Mouse (Mus musculus): ENCODE results near the gene Serpina10. TPM values are rescaled to one million over a fixed set of nuclear protein-coding genes. Genes with fewer than 3 reads are reported as not detected.
"Not testable (repeated sequence)": the region's sequence is repeated elsewhere in the genome, so short reads cannot be mapped to it uniquely, and the experiment has no call there.

The Serpina10 gene
- total and polyA plus RNA-seq, 3 experiments = 0.07 to 0.12 TPM; not detected in 1

- Histone ChIP-seq H3K9me3 (replicated peaks; ENCODE audit: insufficient read depth, low read length) (no peaks in the 10 kb centered on the region), H3K4me1 (ENCODE audit: control insufficient read depth in 1 of 2, insufficient read depth in 2 of 2, low read length in 2 of 2) (no peaks in the 10 kb centered on the region), H3K79me2 (ENCODE audit: control insufficient read depth, insufficient read depth, low read length, poor library complexity) (no peaks in the 10 kb centered on the region), H3K36me3 (ENCODE audit: control insufficient read depth in 1 of 2, insufficient read depth in 2 of 2, low read length in 2 of 2) (no peaks in the 10 kb centered on the region), H3K27me3 (ENCODE audit: control insufficient read depth in 1 of 2, insufficient read depth in 2 of 2, low read length in 2 of 2) (no peaks in the 10 kb centered on the region), H3K9ac (ENCODE audit: control insufficient read depth, low read depth, low read length, poor library complexity, severe bottlenecking) (no peak overlapping the region), H3K4me3 (ENCODE audit: control insufficient read depth in 1 of 2, insufficient read depth in 1 of 2, low read depth in 2 of 2, low read length in 2 of 2) (no peak overlapping the region), H3K27ac (ENCODE audit: control insufficient read depth, low read depth, low read length) (no peak overlapping the region)
- TF ChIP-seq ZC3H11A (IDR thresholded peaks at IDR 0.05; ENCODE audit: low read depth, low read length) = no peak
- DNase-seq (ENCODE audit: low read depth, low spot score) = no peak
These were observed 39.1 kb upstream of the Serpina10 start for GRCm38 (mm10) chr12:103670344-103670743.

DNA sequence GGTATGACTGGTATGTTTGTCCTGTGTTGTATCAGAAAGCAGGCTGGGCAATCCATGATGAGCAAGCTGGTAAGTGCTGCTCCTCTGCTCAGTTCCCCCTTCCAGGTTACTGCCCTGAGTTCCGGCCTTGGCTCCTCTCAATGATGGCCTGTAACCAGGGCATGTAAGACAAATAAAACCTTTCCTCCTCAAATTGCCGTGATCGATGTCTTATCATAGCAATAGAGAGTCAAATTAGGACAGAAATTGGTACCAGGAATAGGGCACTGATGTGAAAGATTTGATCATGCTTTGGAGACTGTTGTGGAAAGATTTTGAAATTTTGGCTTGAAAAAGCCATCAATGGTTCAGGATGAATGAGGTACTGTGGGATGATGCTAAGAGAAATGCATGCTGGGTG lies 34.0 kb upstream of the Serpina10 start:
- no peaks in the 10 kb centered on the region for H3K79me2 ChIP-seq (ENCODE audit: control insufficient read depth, insufficient read depth, low read length, poor library complexity)
- H3K27ac ChIP-seq (ENCODE audit: control insufficient read depth, low read depth, low read length) = no peak overlapping the region
- no peaks in the 10 kb centered on the region for H3K36me3 ChIP-seq (ENCODE audit: control insufficient read depth in 1 of 2, insufficient read depth in 2 of 2, low read length in 2 of 2)
- TF ChIP-seq CHD1 (IDR thresholded peaks at IDR 0.05; ENCODE audit: low read depth, low read length) (no peak), ETS1 (IDR thresholded peaks at IDR 0.05; ENCODE audit: low read depth, low read length) (no peak), UBTF (IDR thresholded peaks at IDR 0.05; ENCODE audit: borderline replicate concordance, insufficient read depth, low read depth, low read length) (no peak), TAL1 (IDR thresholded peaks at IDR 0.05; ENCODE audit: low read length) (no peak), JUND (IDR thresholded peaks at IDR 0.05; ENCODE audit: low read depth, low read length) (no peak), ZKSCAN1 (IDR thresholded peaks at IDR 0.05; ENCODE audit: low read depth, low read length) (no peak), RCOR1 (IDR thresholded peaks at IDR 0.05; ENCODE audit: low read depth, low read length) (no peak), MAFK (IDR thresholded peaks at IDR 0.05; ENCODE audit: borderline replicate concordance, low read depth, low read length) (no peak)
- H3K27me3 ChIP-seq (ENCODE audit: control insufficient read depth in 1 of 2, insufficient read depth in 2 of 2, low read length in 2 of 2) = no peaks in the 10 kb centered on the region
- H3K4me1 ChIP-seq (ENCODE audit: control insufficient read depth in 1 of 2, insufficient read depth in 2 of 2, low read length in 2 of 2) = no peaks in the 10 kb centered on the region
- no peak for DNase-seq (ENCODE audit: low read depth, low spot score)
- H3K9me3 ChIP-seq (replicated peaks; ENCODE audit: insufficient read depth, low read length) = no peaks in the 10 kb centered on the region
- no peak overlapping the region for H3K9ac ChIP-seq (ENCODE audit: control insufficient read depth, low read depth, low read length, poor library complexity, severe bottlenecking)
- no peak overlapping the region for H3K4me3 ChIP-seq (ENCODE audit: control insufficient read depth in 1 of 2, insufficient read depth in 1 of 2, low read depth in 2 of 2, low read length in 2 of 2)

- H3K36me3 ChIP-seq (ENCODE audit: control insufficient read depth in 1 of 2, insufficient read depth in 2 of 2, low read length in 2 of 2); H3K4me1 ChIP-seq (ENCODE audit: control insufficient read depth in 1 of 2, insufficient read depth in 2 of 2, low read length in 2 of 2); H3K27me3 ChIP-seq (ENCODE audit: control insufficient read depth in 1 of 2, insufficient read depth in 2 of 2, low read length in 2 of 2); H3K9me3 ChIP-seq (replicated peaks; ENCODE audit: insufficient read depth, low read length); DNase-seq (ENCODE audit: low read depth, low spot score); H3K79me2 ChIP-seq (ENCODE audit: control insufficient read depth, insufficient read depth, low read length, poor library complexity); H3K4me3 ChIP-seq (ENCODE audit: control insufficient read depth in 1 of 2, insufficient read depth in 1 of 2, low read depth in 2 of 2, low read length in 2 of 2); H3K27ac ChIP-seq (ENCODE audit: control insufficient read depth, low read depth, low read length); H3K9ac ChIP-seq (ENCODE audit: control insufficient read depth, low read depth, low read length, poor library complexity, severe bottlenecking): not testable (repeated sequence)
These were observed 30.8 kb upstream of the Serpina10 start for GRCm38 (mm10) chr12:103662053-103662452.

GRCm38 (mm10) chr12:103660076-103660475 lies 28.8 kb upstream of the Serpina10 start:
- TF ChIP-seq TAL1 (IDR thresholded peaks at IDR 0.05; ENCODE audit: low read length) = no peak
- TF ChIP-seq TCF12 (IDR thresholded peaks at IDR 0.05; ENCODE audit: low read depth, low read length) = no peak
- TF ChIP-seq ELF1 (IDR thresholded peaks at IDR 0.05; ENCODE audit: low read depth, low read length) = no peak
- TF ChIP-seq RAD21 (IDR thresholded peaks at IDR 0.05; ENCODE audit: low read depth, low read length) = no peak
- no peak for TF ChIP-seq CHD1 (IDR thresholded peaks at IDR 0.05; ENCODE audit: low read depth, low read length)
- no peak for TF ChIP-seq CTCF (IDR thresholded peaks at IDR 0.05 in 2 of 3, conservative IDR thresholded peaks at IDR 0.05 in 1 of 3; ENCODE audit: control insufficient read depth in 1 of 3, insufficient read depth in 1 of 3, low read depth in 2 of 3, low read length in 3 of 3, poor library complexity in 1 of 3, severe bottlenecking in 1 of 3)
- no peak for TF ChIP-seq TBP (IDR thresholded peaks at IDR 0.05; ENCODE audit: low read depth, low read length)
- no peak for TF ChIP-seq BHLHE40 (IDR thresholded peaks at IDR 0.05; ENCODE audit: borderline replicate concordance, low read depth, low read length)
- TF ChIP-seq GATA1 (IDR thresholded peaks at IDR 0.05; ENCODE audit: low read depth, low read length) = no peak
- no peak for TF ChIP-seq MYB (IDR thresholded peaks at IDR 0.05; ENCODE audit: low read depth, low read length)
- no peak for TF ChIP-seq MXI1 (IDR thresholded peaks at IDR 0.05; ENCODE audit: low read depth, low read length)
- TF ChIP-seq MYC (IDR thresholded peaks at IDR 0.05; ENCODE audit: low read depth, low read length) = no peak
- no peak for TF ChIP-seq NELFE (IDR thresholded peaks at IDR 0.05; ENCODE audit: low read depth, low read length)
- no peak for TF ChIP-seq E2F4 (IDR thresholded peaks at IDR 0.05; ENCODE audit: borderline replicate concordance, low read depth, low read length)
- Histone ChIP-seq H3K27ac (ENCODE audit: control insufficient read depth, low read depth, low read length) (no peak overlapping the region), H3K4me3 (ENCODE audit: control insufficient read depth in 1 of 2, insufficient read depth in 1 of 2, low read depth in 2 of 2, low read length in 2 of 2) (no peak overlapping the region), H3K9ac (ENCODE audit: control insufficient read depth, low read depth, low read length, poor library complexity, severe bottlenecking) (no peak overlapping the region), H3K36me3 (ENCODE audit: control insufficient read depth in 1 of 2, insufficient read depth in 2 of 2, low read length in 2 of 2) (no peaks in the 10 kb centered on the region), H3K79me2 (ENCODE audit: control insufficient read depth, insufficient read depth, low read length, poor library complexity) (no peaks in the 10 kb centered on the region), H3K27me3 (ENCODE audit: control insufficient read depth in 1 of 2, insufficient read depth in 2 of 2, low read length in 2 of 2) (no peaks in the 10 kb centered on the region), H3K9me3 (replicated peaks; ENCODE audit: insufficient read depth, low read length) (no peaks in the 10 kb centered on the region), H3K4me1 (ENCODE audit: control insufficient read depth in 1 of 2, insufficient read depth in 2 of 2, low read length in 2 of 2) (no peaks in the 10 kb centered on the region)
- DNase-seq (ENCODE audit: low read depth, low spot score) = no peak

All from MEL (cell line).